25 mouse cellular contexts compared by ENCODE assay signal in the genomic region with DNA sequence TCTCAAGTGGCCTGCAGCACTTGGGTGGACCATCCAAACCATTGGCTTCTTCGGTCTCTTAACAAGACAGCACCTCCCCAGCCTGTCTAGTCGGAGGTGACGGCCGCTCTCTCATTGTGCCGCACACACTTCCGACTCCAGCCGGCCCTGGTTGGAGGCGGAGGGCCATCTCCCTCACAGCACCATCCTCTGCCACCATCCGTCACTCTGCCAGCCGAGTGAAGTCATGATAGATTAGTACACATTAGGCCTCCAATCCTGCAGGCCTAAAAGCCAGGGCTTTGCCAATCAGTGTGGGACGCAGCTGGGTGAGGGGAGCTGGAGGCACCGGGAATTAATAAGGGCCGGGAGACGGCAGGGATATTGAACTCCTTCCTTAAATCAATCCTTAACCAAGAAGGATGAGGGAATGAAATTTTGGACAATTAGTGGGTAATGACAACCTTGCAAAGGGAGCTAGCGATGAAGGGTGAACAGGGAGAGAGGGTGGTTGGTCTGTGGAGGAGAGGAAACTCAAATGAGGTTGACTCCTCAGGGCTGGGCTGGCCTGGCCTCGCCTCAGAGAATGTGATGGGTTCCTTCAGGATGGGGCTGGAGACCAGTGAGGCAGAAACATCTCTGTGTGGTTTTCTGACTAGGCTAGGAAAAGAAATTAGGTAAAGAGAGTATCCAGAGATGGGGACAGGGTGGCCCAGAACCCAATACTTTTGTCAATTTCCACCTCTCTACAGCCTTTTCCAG.
DNase-seq lines count a peak whose midpoint lies in the region; ATAC-seq lines count a peak whose summit lies in the region.
"Had no signal": no experiment of that assay in that cellular context is flagged by ENCODE, and none has a peak within 500 bp of the region (broad histone marks: within the 10 kb centered on the region; RNA-seq: fewer than 3 reads in every experiment).

No protein-coding gene starts in this region.

- 80% methylated on average over 16 of the region's 16 CpGs for WGBS in midbrain, embryonic 13.5 days
- WGBS in midbrain, embryonic 14.5 days, result 77% methylated on average over 16 of the region's 16 CpGs
- 53% methylated on average over 16 of the region's 16 CpGs for WGBS in hindbrain, embryonic 12.5 days
- 48% methylated on average over 16 of the region's 16 CpGs for WGBS in hindbrain, embryonic 16.5 days
- 38% methylated on average over 16 of the region's 16 CpGs for WGBS in neural tube, embryonic 14.5 days

- no peaks in the 10 kb centered on the region for H3K27me3 ChIP-seq in midbrain, embryonic 13.5 days
- H3K27me3 ChIP-seq in midbrain, embryonic 14.5 days (ENCODE audit: control insufficient read depth, insufficient read depth, low read length), result no peaks in the 10 kb centered on the region
- no peaks in the 10 kb centered on the region for H3K27me3 ChIP-seq in hindbrain, embryonic 12.5 days
- H3K27me3 ChIP-seq in hindbrain, embryonic 16.5 days (replicated peaks; ENCODE audit: control insufficient read depth, insufficient read depth, low read length), result no peaks in the 10 kb centered on the region
- no peaks in the 10 kb centered on the region for H3K27me3 ChIP-seq in neural tube, embryonic 14.5 days (ENCODE audit: control insufficient read depth, insufficient read depth, low read length)
- H3K27me3 ChIP-seq: lung, embryonic 15.5 days had no signal

- no peaks in the 10 kb centered on the region for H3K36me3 ChIP-seq in midbrain, embryonic 13.5 days
- no peaks in the 10 kb centered on the region for H3K36me3 ChIP-seq in midbrain, embryonic 14.5 days (ENCODE audit: control insufficient read depth, insufficient read depth, low read length)
- H3K36me3 ChIP-seq in hindbrain, embryonic 12.5 days, result no peaks in the 10 kb centered on the region
- H3K36me3 ChIP-seq in hindbrain, embryonic 16.5 days (ENCODE audit: control insufficient read depth, insufficient read depth, low read length), result no peaks in the 10 kb centered on the region
- H3K36me3 ChIP-seq in neural tube, embryonic 14.5 days (ENCODE audit: control insufficient read depth, insufficient read depth, low read length), result no peaks in the 10 kb centered on the region
- H3K36me3 ChIP-seq: limb, embryonic 13.5 days; lung, embryonic 15.5 days; midbrain, embryonic 12.5 days had no signal

- H3K9me3 ChIP-seq in midbrain, embryonic 13.5 days, result no peaks in the 10 kb centered on the region
- H3K9me3 ChIP-seq in midbrain, embryonic 14.5 days (ENCODE audit: control insufficient read depth, low read length), result no peaks in the 10 kb centered on the region
- no peaks in the 10 kb centered on the region for H3K9me3 ChIP-seq in hindbrain, embryonic 12.5 days (replicated peaks)
- no peaks in the 10 kb centered on the region for H3K9me3 ChIP-seq in hindbrain, embryonic 16.5 days (ENCODE audit: control insufficient read depth, low read length)
- no peaks in the 10 kb centered on the region for H3K9me3 ChIP-seq in neural tube, embryonic 14.5 days (ENCODE audit: control insufficient read depth, low read length)
- H3K9me3 ChIP-seq: limb, embryonic 13.5 days; lung, embryonic 15.5 days; midbrain, embryonic 12.5 days had no signal

- no peak overlapping the region for H3K4me2 ChIP-seq in midbrain, embryonic 13.5 days (replicated peaks)
- no peak overlapping the region for H3K4me2 ChIP-seq in midbrain, embryonic 14.5 days (ENCODE audit: low read length)
- H3K4me2 ChIP-seq in hindbrain, embryonic 12.5 days (replicated peaks), result no peak overlapping the region
- no peak overlapping the region for H3K4me2 ChIP-seq in hindbrain, embryonic 16.5 days (ENCODE audit: low read length)
- no peak overlapping the region for H3K4me2 ChIP-seq in neural tube, embryonic 14.5 days (ENCODE audit: low read depth, low read length)
- H3K4me2 ChIP-seq: limb, embryonic 13.5 days; liver, embryonic 11.5 days; lung, embryonic 15.5 days; midbrain, embryonic 12.5 days had no signal

- H3K4me3 ChIP-seq in midbrain, embryonic 13.5 days (replicated peaks), result no peak overlapping the region
- H3K4me3 ChIP-seq in midbrain, embryonic 14.5 days (replicated peaks; ENCODE audit: low read depth, low read length), result no peak overlapping the region
- H3K4me3 ChIP-seq in hindbrain, embryonic 12.5 days, result no peak overlapping the region
- no peak overlapping the region for H3K4me3 ChIP-seq in hindbrain, embryonic 16.5 days (ENCODE audit: low read length)
- H3K4me3 ChIP-seq in neural tube, embryonic 14.5 days (ENCODE audit: low read depth, low read length), result no peak overlapping the region
- H3K4me3 ChIP-seq: erythroblast, embryonic 14.5 days; heart, adult 2 months; limb, embryonic 13.5 days; lung, embryonic 15.5 days; midbrain, embryonic 12.5 days had no signal

- no peak overlapping the region for H3K27ac ChIP-seq in midbrain, embryonic 13.5 days
- H3K27ac ChIP-seq in midbrain, embryonic 14.5 days (replicated peaks; ENCODE audit: low read depth, low read length), result no peak overlapping the region
- peak overlapping the region; percentile 58 for H3K27ac ChIP-seq in hindbrain, embryonic 12.5 days
- no peak overlapping the region for H3K27ac ChIP-seq in hindbrain, embryonic 16.5 days (ENCODE audit: low read depth, low read length)
- 0 out of 2 replicates have a peak overlapping the region, but pooled peaks have one; percentile 18 for H3K27ac ChIP-seq in neural tube, embryonic 14.5 days (ENCODE audit: low read depth, low read length)
- H3K27ac ChIP-seq: heart, adult 2 months; limb, embryonic 13.5 days; lung, embryonic 15.5 days; midbrain, embryonic 12.5 days had no signal

- H3K4me1 ChIP-seq in midbrain, embryonic 13.5 days (replicated peaks), result peaks cover 9% of the 10 kb centered on the region
- no peaks in the 10 kb centered on the region for H3K4me1 ChIP-seq in midbrain, embryonic 14.5 days (ENCODE audit: control insufficient read depth, insufficient read depth, low read length)
- H3K4me1 ChIP-seq in hindbrain, embryonic 12.5 days, result peaks cover 42% of the 10 kb centered on the region
- no peaks in the 10 kb centered on the region for H3K4me1 ChIP-seq in hindbrain, embryonic 16.5 days (ENCODE audit: control insufficient read depth, insufficient read depth, low read depth, low read length)
- H3K4me1 ChIP-seq in neural tube, embryonic 14.5 days (ENCODE audit: control insufficient read depth, insufficient read depth, low read length), result peaks cover 8% of the 10 kb centered on the region; the same call in 1 of the 2 replicates

- peak; percentile 48; the same call in 1 of the 2 replicates for ATAC-seq in midbrain, embryonic 13.5 days
- ATAC-seq in midbrain, embryonic 14.5 days (ENCODE audit: low FRiP score, low TSS enrichment), result no peak
- peak; percentile 81 for ATAC-seq in hindbrain, embryonic 12.5 days (ENCODE audit: low FRiP score)
- peak; percentile 71; the same call in 1 of the 2 replicates for ATAC-seq in hindbrain, embryonic 16.5 days
- peak; percentile 60; the same call in 1 of the 2 replicates for ATAC-seq in neural tube, embryonic 14.5 days (ENCODE audit: low read depth)
- no peak for ATAC-seq in megakaryocyte-erythroid progenitor cell, adult 5-6 weeks (replicated peaks; ENCODE audit: low FRiP score, low TSS enrichment, poor library complexity, severe bottlenecking)
- ATAC-seq: CD4-positive, CD25-positive, alpha-beta regulatory T cell, adult 4 months; forebrain, postnatal 0 days; intestine, postnatal 0 days had no signal

- no peak overlapping the region for H3K9ac ChIP-seq in midbrain, embryonic 13.5 days (replicated peaks)
- no peak overlapping the region for H3K9ac ChIP-seq in midbrain, embryonic 14.5 days (replicated peaks; ENCODE audit: low read length)
- no peak overlapping the region for H3K9ac ChIP-seq in hindbrain, embryonic 12.5 days
- no peak overlapping the region for H3K9ac ChIP-seq in hindbrain, embryonic 16.5 days (ENCODE audit: low read depth, low read length)
- H3K9ac ChIP-seq in neural tube, embryonic 14.5 days (replicated peaks; ENCODE audit: low read depth, low read length), result no peak overlapping the region
- H3K9ac ChIP-seq: forebrain, postnatal 0 days; limb, embryonic 13.5 days; lung, embryonic 15.5 days; midbrain, embryonic 12.5 days had no signal

- no peak for DNase-seq in midbrain, embryonic 14.5 days
- DNase-seq in adipocyte (ENCODE audit: low spot score), result no peak
- DNase-seq: adrenal gland, adult 2 months; cerebellum, adult 9-10 months; forebrain, postnatal 0 days; heart, adult 2 months; heart, postnatal 14 days; kidney, adult 9 months; kidney, postnatal 10 days; layer of hippocampus, adult 9-11 months; right cerebral cortex, adult 18-20 months; spleen, adult 18-20 months; thymus, postnatal 36 days had no signal

Comparison
In these comparisons a context has a peak if more than half of its experiments do, and no peak if none do; other contexts are left out.
1. ATAC-seq: peak in midbrain, embryonic 13.5 days (single experiment), hindbrain, embryonic 12.5 days (single experiment), hindbrain, embryonic 16.5 days (single experiment) and neural tube, embryonic 14.5 days (single experiment); none in midbrain, embryonic 14.5 days (single experiment) and megakaryocyte-erythroid progenitor cell, adult 5-6 weeks (single experiment).
2. H3K27ac ChIP-seq: peak in hindbrain, embryonic 12.5 days (single experiment) and neural tube, embryonic 14.5 days (single experiment); none in midbrain, embryonic 13.5 days (single experiment), midbrain, embryonic 14.5 days (single experiment) and hindbrain, embryonic 16.5 days (single experiment).